Mouse (Mus musculus): Measurements from ENCODE around the gene Tuba8. TPM values are rescaled to one million over a fixed set of nuclear protein-coding genes. Genes with fewer than 3 reads are reported as not detected.

Tuba8 gene
- polyA plus RNA-seq, 1 experiment from 2014 or later: 0.53 TPM

DNA sequence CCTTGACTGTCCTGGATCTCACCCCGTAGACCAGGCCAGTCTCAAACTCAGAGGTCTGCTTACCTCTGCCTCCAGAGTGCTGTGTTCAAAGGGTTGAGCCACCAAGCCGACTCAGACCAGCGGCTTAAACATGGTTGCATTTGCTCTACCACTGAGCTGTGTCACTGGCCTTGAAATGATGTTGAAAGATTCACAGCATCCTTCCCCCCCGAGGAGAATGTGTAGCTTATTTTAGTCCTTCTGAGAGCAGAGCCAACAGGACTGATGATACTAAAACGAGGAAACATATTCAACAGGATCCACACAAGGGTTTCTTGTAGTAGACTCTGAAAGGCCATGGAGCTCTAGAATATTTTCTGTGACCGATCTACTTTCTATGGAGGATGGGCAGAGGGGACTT is 5.4 kb downstream of the Tuba8 start:
- WGBS: 83% methylated on average over 6 of the region's 6 CpGs
- Histone ChIP-seq H3K27me3 (ENCODE audit: control insufficient read depth, insufficient read depth, low read length) (peaks cover 6% of the 10 kb centered on the region; the same call in 1 of the 2 replicates), H3K9me3 (replicated peaks; ENCODE audit: control insufficient read depth, low read length) (no peaks in the 10 kb centered on the region), H3K4me2 (ENCODE audit: low read depth, low read length) (no peak overlapping the region), H3K4me1 (ENCODE audit: control insufficient read depth, insufficient read depth, low read length) (no peaks in the 10 kb centered on the region; the same call in 1 of the 2 replicates), H3K9ac (replicated peaks; ENCODE audit: low read length) (no peak overlapping the region), H3K4me3 (ENCODE audit: low read depth, low read length) (no peak overlapping the region), H3K36me3 (replicated peaks; ENCODE audit: control insufficient read depth, insufficient read depth, low read depth, low read length) (no peaks in the 10 kb centered on the region), H3K27ac (replicated peaks; ENCODE audit: low read depth, low read length) (no peak overlapping the region)
- no peak for ATAC-seq (replicated peaks; ENCODE audit: insufficient number of reproducible peaks, low FRiP score, low TSS enrichment, low read depth)
- no peak for DNase-seq (ENCODE audit: low spot score)

DNA sequence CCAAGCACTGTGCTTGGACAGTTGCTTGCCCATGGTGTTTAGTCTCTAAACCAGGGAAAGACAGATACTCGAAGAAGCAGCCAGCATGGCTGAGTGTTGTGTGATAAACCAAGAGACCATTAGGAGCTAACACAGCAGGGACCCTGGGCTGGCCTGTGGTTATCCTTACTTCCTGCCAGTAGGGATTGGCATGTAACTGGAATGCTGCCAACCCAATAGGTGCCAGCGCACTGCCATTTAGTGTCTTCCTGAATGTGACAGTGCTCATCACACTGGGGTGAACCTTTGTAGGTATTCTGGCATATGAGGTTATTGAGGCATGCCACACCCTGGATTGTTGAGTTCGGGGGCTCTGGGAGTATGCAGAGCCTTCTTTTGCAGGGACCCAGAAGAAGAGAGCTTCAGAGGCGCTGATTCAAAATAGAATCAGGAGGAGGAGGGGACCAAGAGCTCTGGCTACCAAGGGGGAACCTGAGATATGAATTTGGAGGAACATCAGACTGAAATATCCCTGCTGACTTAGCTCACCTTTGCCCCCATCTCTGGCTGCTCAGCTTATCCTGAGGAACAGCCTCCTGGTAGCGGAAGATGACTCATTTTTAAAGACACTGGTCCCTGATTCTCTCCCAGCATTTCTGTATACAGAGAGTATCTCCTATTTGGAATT is 6.2 kb downstream of the Tuba8 start:
- no peak for DNase-seq (ENCODE audit: low spot score)
- Histone ChIP-seq H3K9me3 (replicated peaks; ENCODE audit: control insufficient read depth, low read length) (no peaks in the 10 kb centered on the region), H3K27me3 (ENCODE audit: control insufficient read depth, insufficient read depth, low read length) (peaks cover 3% of the 10 kb centered on the region; the same call in 1 of the 2 replicates), H3K4me2 (ENCODE audit: low read depth, low read length) (no peak overlapping the region), H3K4me1 (ENCODE audit: control insufficient read depth, insufficient read depth, low read length) (no peaks in the 10 kb centered on the region), H3K36me3 (replicated peaks; ENCODE audit: control insufficient read depth, insufficient read depth, low read depth, low read length) (no peaks in the 10 kb centered on the region), H3K4me3 (ENCODE audit: low read depth, low read length) (no peak overlapping the region), H3K27ac (replicated peaks; ENCODE audit: low read depth, low read length) (no peak overlapping the region), H3K9ac (replicated peaks; ENCODE audit: low read length) (no peak overlapping the region)
- ATAC-seq (replicated peaks; ENCODE audit: insufficient number of reproducible peaks, low FRiP score, low TSS enrichment, low read depth): no peak
- WGBS: 84% methylated on average over 5 of the region's 5 CpGs

- no peak overlapping the region for H3K27ac ChIP-seq (replicated peaks; ENCODE audit: low read depth, low read length)
- H3K4me1 ChIP-seq (ENCODE audit: control insufficient read depth, insufficient read depth, low read length): no peaks in the 10 kb centered on the region
- H3K4me3 ChIP-seq (ENCODE audit: low read depth, low read length): no peak overlapping the region
- no peak overlapping the region for H3K4me2 ChIP-seq (ENCODE audit: low read depth, low read length)
- no peaks in the 10 kb centered on the region for H3K36me3 ChIP-seq (replicated peaks; ENCODE audit: control insufficient read depth, insufficient read depth, low read depth, low read length)
- 95% methylated on average over 7 of the region's 7 CpGs for WGBS
- ATAC-seq (replicated peaks; ENCODE audit: insufficient number of reproducible peaks, low FRiP score, low TSS enrichment, low read depth) (no peak), DNase-seq (ENCODE audit: low spot score) (no peak)
- no peaks in the 10 kb centered on the region for H3K9me3 ChIP-seq (replicated peaks; ENCODE audit: control insufficient read depth, low read length)
- H3K9ac ChIP-seq (replicated peaks; ENCODE audit: low read length): no peak overlapping the region
- no peaks in the 10 kb centered on the region for H3K27me3 ChIP-seq (ENCODE audit: control insufficient read depth, insufficient read depth, low read length)
Observed at GRCm38 (mm10) chr6:121218002-121218401, 7.5 kb downstream of the Tuba8 start.

GRCm38 (mm10) chr6:121219406-121219805 is 8.9 kb downstream of the Tuba8 start:
- Histone ChIP-seq H3K9me3 (replicated peaks; ENCODE audit: control insufficient read depth, low read length) (no peaks in the 10 kb centered on the region), H3K4me2 (ENCODE audit: low read depth, low read length) (no peak overlapping the region), H3K9ac (replicated peaks; ENCODE audit: low read length) (no peak overlapping the region), H3K27me3 (ENCODE audit: control insufficient read depth, insufficient read depth, low read length) (no peaks in the 10 kb centered on the region), H3K36me3 (replicated peaks; ENCODE audit: control insufficient read depth, insufficient read depth, low read depth, low read length) (no peaks in the 10 kb centered on the region), H3K27ac (replicated peaks; ENCODE audit: low read depth, low read length) (no peak overlapping the region), H3K4me3 (ENCODE audit: low read depth, low read length) (no peak overlapping the region), H3K4me1 (ENCODE audit: control insufficient read depth, insufficient read depth, low read length) (no peaks in the 10 kb centered on the region)
- ATAC-seq (replicated peaks; ENCODE audit: insufficient number of reproducible peaks, low FRiP score, low TSS enrichment, low read depth): no peak
- no peak for DNase-seq (ENCODE audit: low spot score)
- WGBS: 78% methylated on average over 4 of the region's 4 CpGs

- DNase-seq (ENCODE audit: low spot score) (no peak), ATAC-seq (replicated peaks; ENCODE audit: insufficient number of reproducible peaks, low FRiP score, low TSS enrichment, low read depth) (no peak)
- H3K4me3 ChIP-seq (ENCODE audit: low read depth, low read length): no peak overlapping the region
- no peak overlapping the region for H3K9ac ChIP-seq (replicated peaks; ENCODE audit: low read length)
- H3K27me3 ChIP-seq (ENCODE audit: control insufficient read depth, insufficient read depth, low read length): no peaks in the 10 kb centered on the region
- WGBS: 92% methylated on average over 10 of the region's 10 CpGs
- H3K4me2 ChIP-seq (ENCODE audit: low read depth, low read length): no peak overlapping the region
- H3K9me3 ChIP-seq (replicated peaks; ENCODE audit: control insufficient read depth, low read length): no peaks in the 10 kb centered on the region
- H3K4me1 ChIP-seq (ENCODE audit: control insufficient read depth, insufficient read depth, low read length): no peaks in the 10 kb centered on the region
- no peaks in the 10 kb centered on the region for H3K36me3 ChIP-seq (replicated peaks; ENCODE audit: control insufficient read depth, insufficient read depth, low read depth, low read length)
- no peak overlapping the region for H3K27ac ChIP-seq (replicated peaks; ENCODE audit: low read depth, low read length)
Observed at GRCm38 (mm10) chr6:121220181-121220580, 9.7 kb downstream of the Tuba8 start.

GRCm38 (mm10) chr6:121221876-121222597 is 11.5 kb downstream of the Tuba8 start:
- WGBS: 83% methylated on average over 8 of the region's 8 CpGs
- Histone ChIP-seq H3K27ac (replicated peaks; ENCODE audit: low read depth, low read length) (no peak overlapping the region), H3K27me3 (ENCODE audit: control insufficient read depth, insufficient read depth, low read length) (no peaks in the 10 kb centered on the region), H3K9ac (replicated peaks; ENCODE audit: low read length) (no peak overlapping the region), H3K9me3 (replicated peaks; ENCODE audit: control insufficient read depth, low read length) (no peaks in the 10 kb centered on the region), H3K4me1 (ENCODE audit: control insufficient read depth, insufficient read depth, low read length) (no peaks in the 10 kb centered on the region), H3K4me3 (ENCODE audit: low read depth, low read length) (no peak overlapping the region), H3K4me2 (ENCODE audit: low read depth, low read length) (no peak overlapping the region), H3K36me3 (replicated peaks; ENCODE audit: control insufficient read depth, insufficient read depth, low read depth, low read length) (no peaks in the 10 kb centered on the region)
- DNase-seq (ENCODE audit: low spot score) (no peak), ATAC-seq (replicated peaks; ENCODE audit: insufficient number of reproducible peaks, low FRiP score, low TSS enrichment, low read depth) (no peak)

DNA sequence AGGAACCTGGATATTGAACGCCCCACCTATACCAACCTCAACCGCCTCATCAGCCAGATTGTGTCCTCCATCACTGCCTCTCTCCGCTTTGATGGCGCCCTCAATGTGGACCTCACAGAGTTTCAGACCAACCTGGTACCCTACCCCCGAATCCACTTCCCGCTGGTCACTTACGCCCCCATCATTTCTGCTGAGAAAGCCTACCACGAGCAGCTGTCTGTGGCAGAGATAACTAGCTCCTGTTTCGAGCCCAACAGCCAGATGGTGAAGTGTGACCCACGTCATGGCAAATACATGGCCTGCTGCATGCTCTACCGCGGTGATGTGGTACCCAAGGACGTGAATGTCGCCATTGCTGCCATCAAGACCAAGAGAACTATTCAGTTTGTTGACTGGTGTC is 12.5 kb downstream of the Tuba8 start:
- no peaks in the 10 kb centered on the region for H3K36me3 ChIP-seq (replicated peaks; ENCODE audit: control insufficient read depth, insufficient read depth, low read depth, low read length)
- ATAC-seq (replicated peaks; ENCODE audit: insufficient number of reproducible peaks, low FRiP score, low TSS enrichment, low read depth) (no peak), DNase-seq (ENCODE audit: low spot score) (no peak)
- H3K4me1 ChIP-seq (ENCODE audit: control insufficient read depth, insufficient read depth, low read length): no peaks in the 10 kb centered on the region
- no peak overlapping the region for H3K4me3 ChIP-seq (ENCODE audit: low read depth, low read length)
- H3K27me3 ChIP-seq (ENCODE audit: control insufficient read depth, insufficient read depth, low read length): no peaks in the 10 kb centered on the region
- WGBS: 95% methylated on average over 14 of the region's 14 CpGs
- H3K9me3 ChIP-seq (replicated peaks; ENCODE audit: control insufficient read depth, low read length): no peaks in the 10 kb centered on the region
- H3K27ac ChIP-seq (replicated peaks; ENCODE audit: low read depth, low read length): no peak overlapping the region
- H3K4me2 ChIP-seq (ENCODE audit: low read depth, low read length): no peak overlapping the region
- H3K9ac ChIP-seq (replicated peaks; ENCODE audit: low read length): no peak overlapping the region

DNA sequence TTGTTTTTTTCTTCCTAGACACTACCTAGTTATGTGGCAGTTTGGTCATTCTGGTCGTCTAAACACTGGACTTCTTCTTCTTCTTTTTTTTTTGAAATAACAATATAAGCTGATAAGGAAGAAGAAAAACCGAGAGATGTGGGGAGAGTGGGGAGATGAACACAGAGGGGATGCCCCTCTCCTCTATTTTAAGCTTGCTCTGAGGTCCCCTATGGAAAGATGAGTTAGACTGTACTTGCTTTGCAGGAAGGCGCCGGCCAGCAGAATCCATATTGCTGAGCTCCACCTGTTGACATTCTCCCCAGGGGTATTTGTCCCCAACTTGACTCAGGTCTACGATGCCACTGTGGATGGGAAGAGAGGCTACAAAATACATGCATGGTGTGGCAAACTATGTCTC is 13.6 kb downstream of the Tuba8 start:
- Histone ChIP-seq H3K9me3 (replicated peaks; ENCODE audit: control insufficient read depth, low read length) (no peaks in the 10 kb centered on the region), H3K9ac (replicated peaks; ENCODE audit: low read length) (no peak overlapping the region), H3K4me3 (ENCODE audit: low read depth, low read length) (no peak overlapping the region), H3K36me3 (replicated peaks; ENCODE audit: control insufficient read depth, insufficient read depth, low read depth, low read length) (no peaks in the 10 kb centered on the region), H3K27ac (replicated peaks; ENCODE audit: low read depth, low read length) (no peak overlapping the region), H3K4me1 (ENCODE audit: control insufficient read depth, insufficient read depth, low read length) (no peaks in the 10 kb centered on the region), H3K27me3 (ENCODE audit: control insufficient read depth, insufficient read depth, low read length) (no peaks in the 10 kb centered on the region), H3K4me2 (ENCODE audit: low read depth, low read length) (no peak overlapping the region)
- DNase-seq (ENCODE audit: low spot score): no peak
- WGBS: 76% methylated on average over 5 of the region's 5 CpGs
- no peak for ATAC-seq (replicated peaks; ENCODE audit: insufficient number of reproducible peaks, low FRiP score, low TSS enrichment, low read depth)
